Mouse (Mus musculus) cerebellum, postnatal 36 days (tissue): ENCODE data around the gene 4921507P07Rik.
"Not testable (repeated sequence)": the region's sequence is repeated elsewhere in the genome, so short reads cannot be mapped to it uniquely, and the experiment has no call there.

ENCODE experiments used
- DNase-seq, 2 experiments: peaks; one replicate each; pipeline ENCODE4 v3.0.0; 2021 to 2022; ENCODE audit warnings: mixed read lengths in 2 of 2

4921507P07Rik gene

GRCm38 (mm10) chr6:50596301-50597211 is at the start of gene 4921507P07Rik:
Gene 4921507P07Rik, minus strand, starts transcription at chr6:50596632.
- DNase-seq = peak; percentile 92 to 96

DNA sequence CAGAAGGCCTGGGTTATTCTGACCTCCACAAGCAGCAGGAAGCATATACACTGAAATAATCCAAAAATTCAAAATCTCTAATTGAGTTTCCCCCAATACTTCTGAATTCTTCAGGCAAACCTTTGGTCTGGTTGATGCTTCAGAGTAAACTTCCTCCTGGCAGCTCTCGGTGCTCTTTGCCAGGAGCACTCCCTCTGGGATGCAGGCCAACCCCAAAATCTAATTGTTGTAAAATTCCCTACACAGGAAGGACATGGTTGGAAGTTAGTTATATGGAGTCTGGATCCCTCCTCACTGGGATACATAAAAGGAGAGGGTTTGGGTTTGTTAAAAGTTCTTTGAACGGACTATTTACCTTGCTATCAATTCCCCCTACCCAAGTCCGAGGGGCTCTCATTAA is 48.3 kb upstream of the 4921507P07Rik start:
- DNase-seq = no peak

GRCm38 (mm10) chr6:50641898-50642297 is 45.5 kb upstream of the 4921507P07Rik start:
- peak; percentile 27 to 32 for DNase-seq

DNA sequence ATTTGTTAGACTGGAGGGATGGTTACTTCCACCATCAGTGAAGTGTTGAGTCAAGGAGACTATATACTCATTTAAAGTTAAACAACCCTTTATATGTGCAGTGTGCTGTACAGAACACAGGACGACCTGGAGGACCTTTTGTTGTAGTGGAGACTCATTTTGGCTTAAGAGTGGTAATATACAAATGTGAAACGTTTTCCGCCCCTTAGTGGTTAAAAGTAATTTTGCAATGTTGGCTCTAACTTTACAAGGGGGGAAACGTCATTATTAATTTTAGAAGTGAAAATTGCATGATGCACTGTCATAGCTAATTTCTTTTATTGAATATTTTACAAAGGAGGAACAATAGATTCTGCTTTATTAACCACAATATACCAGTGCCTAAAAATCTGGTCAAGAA is 43.9 kb upstream of the 4921507P07Rik start:
- no peak for DNase-seq

- DNase-seq = no peak
These were observed 43.2 kb upstream of the 4921507P07Rik start for GRCm38 (mm10) chr6:50639656-50640055.

GRCm38 (mm10) chr6:50626170-50626569 is 29.7 kb upstream of the 4921507P07Rik start:
- DNase-seq = not testable (repeated sequence)

DNA sequence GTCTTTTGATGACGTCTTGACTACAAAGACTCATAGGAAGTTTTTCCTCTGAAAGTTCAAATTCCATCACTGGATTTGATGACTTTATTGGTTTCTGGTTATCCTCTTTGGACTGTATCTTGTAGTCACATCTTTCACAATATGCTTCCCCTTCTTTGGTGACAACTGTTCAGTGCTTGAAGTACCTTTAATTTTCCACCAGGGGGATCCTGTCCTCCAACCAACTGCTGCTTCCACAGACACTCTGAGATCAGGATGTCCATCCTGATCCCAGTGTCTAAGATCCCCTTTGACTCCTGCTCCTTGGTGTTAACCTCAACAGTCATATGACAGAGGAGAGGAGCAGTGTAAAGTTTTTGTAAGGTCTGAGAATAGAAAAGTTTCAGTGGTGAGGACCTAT is 21.8 kb upstream of the 4921507P07Rik start:
- DNase-seq = not testable (repeated sequence)

DNA sequence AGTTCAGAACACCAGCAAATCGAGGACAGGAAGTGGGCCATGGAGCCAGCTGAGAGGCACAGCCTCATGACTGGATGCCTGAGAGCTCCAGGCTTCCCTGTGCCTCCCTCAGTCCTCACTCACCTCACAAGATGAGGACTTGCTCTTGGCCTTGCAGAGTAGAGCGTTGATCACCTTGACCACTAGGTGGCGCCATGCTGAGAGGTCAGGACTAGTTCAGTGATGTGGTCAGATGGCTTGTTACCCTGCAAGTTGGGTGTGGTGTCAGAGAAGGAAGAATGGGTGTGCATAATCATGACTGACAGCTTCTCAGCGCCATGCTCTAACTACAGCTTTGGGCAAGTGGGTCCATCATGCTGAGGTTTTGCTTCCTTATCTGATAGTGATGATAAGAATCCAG is 5.2 kb upstream of the 4921507P07Rik start:
- DNase-seq = peak; percentile 28 to 31

DNA sequence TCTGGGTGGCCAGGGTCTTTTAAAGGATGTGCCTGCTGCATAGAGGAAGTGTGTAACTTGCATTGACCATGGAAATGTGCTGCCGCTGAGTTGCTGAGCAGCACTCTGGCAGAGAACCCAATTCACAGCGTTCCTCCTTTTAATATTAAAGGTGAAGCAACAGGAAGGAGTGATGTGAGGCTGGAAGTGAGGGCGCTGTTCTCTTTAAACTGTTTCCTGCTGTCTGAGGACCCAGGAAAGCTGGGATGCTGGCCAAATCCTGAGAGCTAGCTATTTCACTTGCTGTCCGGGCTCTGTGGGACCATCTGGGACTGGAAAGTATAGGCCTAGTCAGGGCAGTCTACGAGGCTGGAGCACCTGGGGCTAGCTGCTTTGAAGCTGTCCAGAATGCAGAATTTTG is 2.1 kb upstream of the 4921507P07Rik start:
- peak; percentile 58 for DNase-seq

DNA sequence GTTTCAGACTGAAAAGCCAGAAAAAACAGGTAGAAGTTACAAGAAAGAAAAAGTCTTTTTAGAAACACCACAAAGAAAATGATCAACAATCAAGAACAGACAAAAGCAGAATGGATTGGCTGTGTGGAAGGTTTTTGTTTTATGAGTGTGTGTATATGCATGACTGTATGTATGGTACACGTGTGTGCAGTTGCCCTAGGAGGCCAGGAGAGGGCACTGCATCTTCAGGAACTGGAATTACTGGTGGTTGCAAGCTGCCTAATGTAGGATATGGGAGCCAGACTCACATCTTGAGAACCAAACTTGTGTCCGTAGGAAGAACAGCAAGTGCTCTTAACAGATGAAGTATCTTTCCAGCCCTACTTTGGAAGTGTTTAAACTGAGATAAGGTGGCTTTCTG is 2.1 kb downstream of the 4921507P07Rik start:
- no peak for DNase-seq

- DNase-seq = no peak
These were observed 3.0 kb downstream of the 4921507P07Rik start for GRCm38 (mm10) chr6:50593334-50593845.

- no peak for DNase-seq
These were observed 6.2 kb downstream of the 4921507P07Rik start for GRCm38 (mm10) chr6:50590234-50590633.

DNA sequence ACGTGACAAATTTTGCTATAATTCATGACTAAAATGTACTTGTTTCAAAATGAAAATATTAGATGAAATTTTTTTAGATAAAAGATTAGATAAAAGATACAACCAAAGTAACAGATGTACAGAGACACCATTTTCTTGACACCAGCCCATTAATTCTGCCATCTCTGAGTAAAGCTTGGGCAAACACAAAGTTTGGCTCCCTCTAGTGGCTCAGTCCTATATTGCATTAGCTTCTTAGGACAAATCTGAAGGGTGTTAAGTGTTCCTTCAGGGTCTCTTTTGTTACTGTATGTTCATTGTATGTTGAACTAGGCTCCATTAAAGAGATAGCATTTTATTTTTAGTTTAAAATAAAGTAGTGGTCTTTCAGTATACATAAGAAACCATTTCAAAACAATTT is 8.2 kb downstream of the 4921507P07Rik start:
- peak in 1 of 2 experiments; percentile 68 for DNase-seq

DNA sequence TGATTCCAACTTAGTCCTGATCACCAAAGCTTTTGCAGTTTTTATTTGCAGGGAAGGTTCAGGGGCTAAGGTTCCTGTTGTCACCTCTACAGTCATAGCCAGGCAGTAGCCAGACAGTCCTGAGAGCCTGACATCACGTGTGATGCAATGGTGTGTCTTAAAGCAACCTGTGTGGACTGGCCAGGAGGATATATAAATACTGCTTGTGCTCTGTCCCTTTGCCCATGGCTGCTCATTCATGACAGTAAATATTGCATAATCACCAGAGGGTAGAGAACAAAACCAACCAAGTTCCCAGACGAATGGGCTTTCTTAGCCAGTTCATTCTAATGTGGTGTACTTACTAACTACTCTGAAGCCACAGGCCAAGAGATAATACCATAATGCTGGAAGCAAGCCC is 9.0 kb downstream of the 4921507P07Rik start:
- DNase-seq = no peak

GRCm38 (mm10) chr6:50586316-50586715 is 10.1 kb downstream of the 4921507P07Rik start:
- DNase-seq = no peak

DNA sequence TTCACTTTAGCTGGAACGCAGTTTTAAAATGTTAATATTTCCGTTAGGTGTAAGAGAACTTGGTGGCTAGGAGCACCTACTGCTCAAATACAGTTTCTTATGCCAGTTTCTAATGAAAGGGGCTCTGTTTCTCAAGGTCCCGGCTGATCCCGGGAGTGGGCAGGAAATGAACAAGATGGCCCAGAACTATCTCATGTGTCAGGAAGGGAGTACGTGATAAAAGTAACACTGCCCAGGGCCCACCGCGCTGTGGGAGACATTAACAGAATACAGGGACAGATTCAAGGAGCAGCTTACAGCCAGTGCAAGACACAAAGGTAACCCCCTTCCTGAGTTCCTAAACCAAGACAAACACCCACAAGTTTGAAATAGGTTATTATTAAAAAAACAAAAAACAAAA is 10.7 kb downstream of the 4921507P07Rik start:
- DNase-seq = no peak

DNA sequence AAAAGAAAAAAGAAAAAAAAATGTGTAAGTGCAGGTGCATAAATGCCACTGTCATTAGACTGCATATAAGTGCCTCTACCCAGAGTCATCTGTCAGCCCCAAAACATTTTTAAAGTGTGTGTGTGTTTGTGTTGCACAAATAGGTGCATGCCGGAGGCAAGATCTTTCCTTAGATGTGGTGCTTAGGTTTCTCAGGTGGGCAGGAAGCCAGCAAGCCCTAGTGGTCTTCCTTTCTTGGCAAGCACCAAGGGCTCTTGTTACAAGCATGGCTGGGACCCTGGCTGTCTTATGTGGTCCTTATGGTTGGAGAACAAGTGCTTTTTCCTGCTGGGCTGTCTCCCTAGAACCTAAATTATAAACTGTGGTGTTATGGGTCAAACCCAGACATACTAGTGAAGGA is 24.8 kb downstream of the 4921507P07Rik start:
- DNase-seq = no peak

DNA sequence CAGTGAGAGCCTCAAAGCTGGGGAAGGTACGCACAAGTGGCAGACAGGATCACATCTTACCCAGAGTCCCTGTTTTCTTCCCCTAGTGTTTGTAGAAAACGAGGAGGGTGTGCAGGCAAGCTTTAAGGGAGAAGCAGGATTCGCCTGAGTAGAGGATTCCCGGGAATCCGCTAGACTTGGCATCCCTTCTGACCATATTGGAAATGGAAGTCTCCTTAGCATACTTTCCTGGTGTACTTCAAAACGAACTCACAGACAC is 29.5 kb downstream of the 4921507P07Rik start:
- DNase-seq = no peak

- peak; percentile 99 for DNase-seq
These were observed 30.1 kb downstream of the 4921507P07Rik start, which contains the start of gene Cycs for GRCm38 (mm10) chr6:50566141-50566996. Gene Cycs, minus strand, starts transcription at chr6:50566538.

GRCm38 (mm10) chr6:50563651-50564050 is 32.8 kb downstream of the 4921507P07Rik start:
- no peak for DNase-seq

GRCm38 (mm10) chr6:50562421-50562820 is 34.0 kb downstream of the 4921507P07Rik start:
- DNase-seq = no peak

- no peak for DNase-seq
These were observed 35.7 kb downstream of the 4921507P07Rik start for GRCm38 (mm10) chr6:50560776-50561175.

GRCm38 (mm10) chr6:50558877-50559276 is 37.6 kb downstream of the 4921507P07Rik start:
- no peak for DNase-seq

DNA sequence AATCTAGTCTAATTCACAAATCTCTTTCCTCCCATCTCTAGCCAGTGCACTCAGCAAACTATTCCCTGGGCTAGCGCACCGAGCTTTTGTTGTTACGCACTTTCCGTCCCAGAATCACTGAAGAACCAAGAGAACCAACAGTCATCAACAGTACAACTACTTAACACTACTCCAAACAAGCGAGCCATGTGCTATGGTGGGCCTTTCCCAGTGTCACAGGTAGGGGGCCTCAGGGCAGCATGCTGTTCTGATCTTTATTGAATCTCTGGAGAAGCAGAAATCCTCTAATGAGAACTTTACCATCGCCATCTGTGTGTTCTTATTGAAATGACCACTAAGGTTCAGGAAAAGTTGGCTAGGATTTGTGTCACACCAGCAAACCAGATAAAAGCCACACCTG is 38.9 kb downstream of the 4921507P07Rik start:
- DNase-seq = no peak
